Mouse (Mus musculus): ENCODE data around the gene Bcl11a. TPM values are rescaled to one million over a fixed set of nuclear protein-coding genes. Genes with fewer than 3 reads are reported as not detected.

Bcl11a gene
- polyA plus RNA-seq, 1 experiment from 2014 or later = 5.9 TPM

- TF ChIP-seq CTCF (IDR thresholded peaks at IDR 0.05; ENCODE audit: low read depth) = no peak
- no peaks in the 10 kb centered on the region for H3K9me3 ChIP-seq (ENCODE audit: control insufficient read depth)
- ATAC-seq = peak; percentile 79
- H3K4me1 ChIP-seq (replicated peaks; ENCODE audit: control insufficient read depth, insufficient read depth, low read length) = 0 out of 2 replicates have a peak, but pooled peaks cover 11% of the 10 kb centered on the region
- H3K27me3 ChIP-seq (replicated peaks; ENCODE audit: control insufficient read depth, insufficient read depth, low read length) = no peaks in the 10 kb centered on the region
- H3K27ac ChIP-seq (ENCODE audit: low read depth, low read length) = no peak overlapping the region
- no peak overlapping the region for H3K9ac ChIP-seq (ENCODE audit: low read depth, low read length)
- H3K4me2 ChIP-seq (replicated peaks; ENCODE audit: low read depth) = peak overlapping the region; percentile 45
- WGBS = 9% methylated on average over 7 of the region's 7 CpGs
- no peaks in the 10 kb centered on the region for H3K36me3 ChIP-seq (ENCODE audit: control insufficient read depth, insufficient read depth)
- no peak overlapping the region for H3K4me3 ChIP-seq (ENCODE audit: low read depth, low read length)
Observed at GRCm38 (mm10) chr11:24099886-24100293, 22.0 kb downstream of the Bcl11a start.

GRCm38 (mm10) chr11:24100449-24101070, 22.7 kb downstream of the Bcl11a start:
- H3K4me2 ChIP-seq (replicated peaks; ENCODE audit: low read depth) = no peak overlapping the region

DNA sequence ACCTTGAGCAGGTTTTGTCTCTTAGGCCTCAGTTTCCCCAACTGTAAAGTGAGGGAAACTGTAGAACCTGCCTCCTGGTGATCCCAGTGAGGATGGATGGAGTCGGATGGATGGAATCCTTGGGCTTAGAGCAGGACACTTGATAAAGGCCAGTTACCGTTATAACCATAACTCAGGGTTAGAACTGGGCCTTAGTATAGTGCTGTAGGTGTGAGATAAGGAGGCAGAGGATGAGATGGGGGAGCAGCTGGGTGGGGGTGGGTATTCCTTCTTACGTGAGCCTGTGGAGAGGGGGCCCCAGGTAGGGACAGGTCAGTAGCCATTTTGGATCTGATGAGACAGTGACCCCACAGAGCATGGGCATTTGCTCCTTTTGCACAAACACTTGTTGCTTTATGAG, 23.8 kb downstream of the Bcl11a start:
- H3K36me3 ChIP-seq (ENCODE audit: control insufficient read depth, insufficient read depth) = no peaks in the 10 kb centered on the region
- no peak overlapping the region for H3K4me2 ChIP-seq (replicated peaks; ENCODE audit: low read depth)
- no peak for TF ChIP-seq CTCF (IDR thresholded peaks at IDR 0.05; ENCODE audit: low read depth)
- H3K27me3 ChIP-seq (replicated peaks; ENCODE audit: control insufficient read depth, insufficient read depth, low read length) = no peaks in the 10 kb centered on the region
- H3K4me1 ChIP-seq (replicated peaks; ENCODE audit: control insufficient read depth, insufficient read depth, low read length) = 0 out of 2 replicates have a peak, but pooled peaks cover 5% of the 10 kb centered on the region
- no peak overlapping the region for H3K9ac ChIP-seq (ENCODE audit: low read depth, low read length)
- ATAC-seq = no peak
- WGBS = 95% methylated on average over 3 of the region's 3 CpGs
- H3K9me3 ChIP-seq (ENCODE audit: control insufficient read depth) = no peaks in the 10 kb centered on the region
- H3K4me3 ChIP-seq (ENCODE audit: low read depth, low read length) = no peak overlapping the region
- no peak overlapping the region for H3K27ac ChIP-seq (ENCODE audit: low read depth, low read length)

More at GRCm38 (mm10) chr11:24100449-24101070, 22.7 kb downstream of the Bcl11a start:
- Histone ChIP-seq H3K9ac (ENCODE audit: low read depth, low read length) (no peak overlapping the region), H3K4me3 (ENCODE audit: low read depth, low read length) (no peak overlapping the region), H3K9me3 (ENCODE audit: control insufficient read depth) (no peaks in the 10 kb centered on the region), H3K27ac (ENCODE audit: low read depth, low read length) (no peak overlapping the region), H3K27me3 (replicated peaks; ENCODE audit: control insufficient read depth, insufficient read depth, low read length) (no peaks in the 10 kb centered on the region), H3K4me1 (replicated peaks; ENCODE audit: control insufficient read depth, insufficient read depth, low read length) (0 out of 2 replicates have a peak, but pooled peaks cover 5% of the 10 kb centered on the region), H3K36me3 (ENCODE audit: control insufficient read depth, insufficient read depth) (no peaks in the 10 kb centered on the region)
- 63% methylated on average over 4 of the region's 4 CpGs for WGBS
- ATAC-seq = 0 out of 2 replicates have a peak, but pooled peaks have one; percentile 44
- TF ChIP-seq CTCF (IDR thresholded peaks at IDR 0.05; ENCODE audit: low read depth) = no peak

DNA sequence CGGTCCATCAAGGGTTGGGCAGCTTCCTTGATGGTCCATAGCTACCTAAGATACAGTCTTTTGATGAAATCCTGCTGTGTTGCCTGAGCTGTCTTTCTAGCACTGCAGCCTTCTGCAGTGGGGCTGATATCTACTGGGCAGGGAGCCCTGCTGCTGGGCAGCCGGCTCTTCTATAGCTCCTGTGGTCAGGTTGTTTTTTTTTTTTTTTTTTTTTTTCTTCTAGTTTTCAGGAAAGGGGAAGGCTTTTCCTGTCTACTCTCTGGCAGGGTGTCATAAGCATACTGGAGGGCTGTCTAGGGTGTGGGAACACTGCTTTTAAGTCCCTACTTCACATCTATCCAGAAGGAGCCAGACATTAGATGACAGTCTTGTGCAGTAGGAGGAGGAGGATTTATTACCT, 24.5 kb downstream of the Bcl11a start:
- WGBS = 80% methylated on average over 2 of the region's 2 CpGs
- Histone ChIP-seq H3K4me1 (replicated peaks; ENCODE audit: control insufficient read depth, insufficient read depth, low read length) (0 out of 2 replicates have a peak, but pooled peaks cover 5% of the 10 kb centered on the region), H3K9ac (ENCODE audit: low read depth, low read length) (no peak overlapping the region), H3K27ac (ENCODE audit: low read depth, low read length) (no peak overlapping the region), H3K9me3 (ENCODE audit: control insufficient read depth) (no peaks in the 10 kb centered on the region), H3K4me3 (ENCODE audit: low read depth, low read length) (no peak overlapping the region), H3K4me2 (replicated peaks; ENCODE audit: low read depth) (no peak overlapping the region), H3K27me3 (replicated peaks; ENCODE audit: control insufficient read depth, insufficient read depth, low read length) (no peaks in the 10 kb centered on the region), H3K36me3 (ENCODE audit: control insufficient read depth, insufficient read depth) (no peaks in the 10 kb centered on the region)
- ATAC-seq = no peak
- TF ChIP-seq CTCF (IDR thresholded peaks at IDR 0.05; ENCODE audit: low read depth) = no peak

DNA sequence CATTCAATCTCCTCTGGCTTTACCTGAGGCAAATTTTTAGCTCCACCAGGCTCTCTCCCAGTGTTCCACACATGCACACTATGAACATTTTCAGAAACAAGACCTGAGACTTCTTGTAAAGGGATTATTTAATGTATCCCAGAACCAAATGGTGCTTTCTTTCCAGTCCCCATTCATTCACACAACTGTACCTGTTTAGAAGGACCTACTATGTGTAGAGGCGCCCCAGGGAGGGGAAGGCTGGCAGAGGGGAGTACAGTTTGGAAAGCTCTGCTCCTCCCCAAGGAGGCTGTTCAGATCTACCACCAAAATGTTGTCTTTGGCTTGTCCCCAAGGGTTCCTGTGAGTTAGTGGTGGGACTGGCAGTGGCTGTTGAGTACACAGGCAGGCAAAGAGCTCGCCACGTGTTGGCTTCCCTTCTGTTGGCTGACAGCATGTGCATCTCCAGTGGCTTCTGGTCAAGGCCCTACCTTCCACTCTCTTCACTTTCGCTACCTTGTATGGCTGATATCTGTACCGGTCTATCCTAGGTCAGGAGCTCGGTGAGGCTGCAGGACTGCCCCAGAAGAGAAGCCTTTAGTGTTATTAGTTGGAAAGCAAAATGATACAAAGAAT, 25.4 kb downstream of the Bcl11a start:
- Histone ChIP-seq H3K4me3 (ENCODE audit: low read depth, low read length) (no peak overlapping the region), H3K9me3 (ENCODE audit: control insufficient read depth) (no peaks in the 10 kb centered on the region), H3K4me2 (replicated peaks; ENCODE audit: low read depth) (no peak overlapping the region), H3K4me1 (replicated peaks; ENCODE audit: control insufficient read depth, insufficient read depth, low read length) (0 out of 2 replicates have a peak, but pooled peaks cover 5% of the 10 kb centered on the region), H3K36me3 (ENCODE audit: control insufficient read depth, insufficient read depth) (no peaks in the 10 kb centered on the region), H3K9ac (ENCODE audit: low read depth, low read length) (no peak overlapping the region), H3K27me3 (replicated peaks; ENCODE audit: control insufficient read depth, insufficient read depth, low read length) (no peaks in the 10 kb centered on the region), H3K27ac (ENCODE audit: low read depth, low read length) (no peak overlapping the region)
- no peak for TF ChIP-seq CTCF (IDR thresholded peaks at IDR 0.05; ENCODE audit: low read depth)
- ATAC-seq = no peak
- 84% methylated on average over 6 of the region's 6 CpGs for WGBS

- no peak for TF ChIP-seq CTCF (IDR thresholded peaks at IDR 0.05; ENCODE audit: low read depth)
- H3K4me1 ChIP-seq (replicated peaks; ENCODE audit: control insufficient read depth, insufficient read depth, low read length) = no peaks in the 10 kb centered on the region
- no peaks in the 10 kb centered on the region for H3K9me3 ChIP-seq (ENCODE audit: control insufficient read depth)
- H3K4me2 ChIP-seq (replicated peaks; ENCODE audit: low read depth) = no peak overlapping the region
- ATAC-seq = no peak
- H3K27ac ChIP-seq (ENCODE audit: low read depth, low read length) = no peak overlapping the region
- H3K36me3 ChIP-seq (ENCODE audit: control insufficient read depth, insufficient read depth) = no peaks in the 10 kb centered on the region
- H3K4me3 ChIP-seq (ENCODE audit: low read depth, low read length) = no peak overlapping the region
- H3K27me3 ChIP-seq (replicated peaks; ENCODE audit: control insufficient read depth, insufficient read depth, low read length) = no peaks in the 10 kb centered on the region
- H3K9ac ChIP-seq (ENCODE audit: low read depth, low read length) = no peak overlapping the region
- 80% methylated on average over 5 of the region's 5 CpGs for WGBS
Observed at GRCm38 (mm10) chr11:24107414-24107813, 29.6 kb downstream of the Bcl11a start.
